Mouse (Mus musculus) MEL (cell line): ENCODE data around the gene Tep1.

Source experiments
- MXI1 ChIP-seq: IDR thresholded peaks from 2 replicates; pipeline ENCODE4 v1.6.1; 2011; ENCODE audit warnings: mild to moderate bottlenecking, low read depth, low read length, improper control_type of control experiment
- NELFE ChIP-seq: IDR thresholded peaks from 2 replicates; pipeline ENCODE4 v1.6.1; 2011; ENCODE audit warnings: low read depth, low read length, improper control_type of control experiment
- POLR2AphosphoS5 ChIP-seq: IDR thresholded peaks from 2 replicates; pipeline ENCODE4 v1.6.1; 2012; ENCODE audit warnings: low read depth, borderline replicate concordance, mild to moderate bottlenecking, inconsistent platforms, low read length, moderate library complexity, mixed read lengths

- no peak for TF ChIP-seq MXI1
- TF ChIP-seq POLR2AphosphoS5: no peak
- no peak for TF ChIP-seq NELFE
Observed at GRCm38 (mm10) chr14:50799502-50800259, 70.7 kb downstream of the Tep1 start.
